Mouse (Mus musculus) ES-Bruce4 (cell line): ENCODE results near the gene Abcg8. TPM values are rescaled to one million over a fixed set of nuclear protein-coding genes. Genes with fewer than 3 reads are reported as not detected.

ENCODE experiments used
- H3K27ac ChIP-seq: 2 replicates; pipeline ENCODE4 v1.5.1; 2012; ENCODE audit warnings: low read length, inconsistent platforms; ENCODE audit not compliant: insufficient read depth
- H3K27me3 ChIP-seq: 2 replicates; pipeline ENCODE4 v1.6.1; 2012; ENCODE audit warnings: mild to moderate bottlenecking, low read length, inconsistent platforms; ENCODE audit not compliant: control insufficient read depth, poor library complexity, insufficient read depth, severe bottlenecking
- H3K36me3 ChIP-seq: 2 replicates; pipeline ENCODE4 v1.6.1; 2012; ENCODE audit warnings: inconsistent platforms, mild to moderate bottlenecking, low read length, moderate library complexity; ENCODE audit not compliant: control insufficient read depth, poor library complexity, insufficient read depth, severe bottlenecking
- H3K4me1 ChIP-seq: one replicate; pipeline ENCODE4 v1.8.1; 2011; ENCODE audit warnings: low read length; ENCODE audit not compliant: control insufficient read depth, insufficient read depth
- H3K4me3 ChIP-seq: 2 replicates; pipeline ENCODE4 v1.5.1; 2011; ENCODE audit warnings: low read depth, mild to moderate bottlenecking, low read length
- H3K9ac ChIP-seq: 2 replicates; pipeline ENCODE4 v1.6.1; 2012; ENCODE audit warnings: low read depth, mild to moderate bottlenecking, inconsistent platforms; ENCODE audit not compliant: poor library complexity, severe bottlenecking
- H3K9me3 ChIP-seq: replicated peaks from 2 replicates; pipeline ENCODE4 v1.6.1; 2012; ENCODE audit warnings: mild to moderate bottlenecking, low read length, inconsistent platforms; ENCODE audit not compliant: control insufficient read depth, poor library complexity, insufficient read depth, severe bottlenecking
- CTCF ChIP-seq: IDR thresholded peaks from one replicate; pipeline ENCODE4 v1.8.1; 2011; ENCODE audit warnings: low read depth, low read length
- EP300 ChIP-seq: IDR thresholded peaks from 2 replicates; pipeline ENCODE4 v1.6.1; 2011; ENCODE audit warnings: low read depth, low read length; ENCODE audit not compliant: insufficient read depth
- POLR2A ChIP-seq: IDR thresholded peaks from one replicate; pipeline ENCODE4 v1.8.1; 2011; ENCODE audit warnings: low read length; ENCODE audit not compliant: insufficient read depth
- polyA plus RNA-seq: library from polyadenylated mRNA; stranded (reverse); fragments of >200 nt; gene quantifications from 2 replicates; pipeline ENCODE4 v1.2.4, GENCODE M21; 2011; ENCODE audit warnings: low read depth; ENCODE audit not compliant: missing spikeins, insufficient read depth, insufficient read length

Abcg8 gene
- polyA plus RNA-seq, 1 experiment, result not detected

GRCm38 (mm10) chr17:84677595-84677994 is 1.5 kb downstream of the Abcg8 start:
- no peaks in the 10 kb centered on the region for H3K9me3 ChIP-seq
- no peak overlapping the region for H3K4me3 ChIP-seq
- no peak overlapping the region for H3K27ac ChIP-seq
- H3K9ac ChIP-seq, result no peak overlapping the region
- TF ChIP-seq POLR2A, result no peak
- TF ChIP-seq EP300, result no peak
- no peak for TF ChIP-seq CTCF
- H3K27me3 ChIP-seq, result no peaks in the 10 kb centered on the region
- H3K36me3 ChIP-seq, result no peaks in the 10 kb centered on the region
- H3K4me1 ChIP-seq, result no peaks in the 10 kb centered on the region

- no peak for TF ChIP-seq POLR2A
- TF ChIP-seq CTCF, result no peak
- TF ChIP-seq EP300, result no peak
- Histone ChIP-seq H3K27me3 (no peaks in the 10 kb centered on the region), H3K9ac (no peak overlapping the region), H3K9me3 (no peaks in the 10 kb centered on the region), H3K4me3 (no peak overlapping the region), H3K36me3 (no peaks in the 10 kb centered on the region), H3K4me1 (no peaks in the 10 kb centered on the region), H3K27ac (no peak overlapping the region)
These were observed 5.6 kb downstream of the Abcg8 start for GRCm38 (mm10) chr17:84681670-84682069.

GRCm38 (mm10) chr17:84682734-84683717 is 6.9 kb downstream of the Abcg8 start, which contains the start of gene Abcg5:
TSS of gene Abcg5 (minus strand) at chr17:84683011.
- Histone ChIP-seq H3K27me3 (no peaks in the 10 kb centered on the region), H3K9ac (no peak within 1 kb of the TSS), H3K9me3 (no peaks in the 10 kb centered on the region), H3K4me3 (no peak within 1 kb of the TSS), H3K4me1 (no peaks in the 10 kb centered on the region), H3K27ac (no peak within 1 kb of the TSS), H3K36me3 (no peaks in the 10 kb centered on the region)
- no peak for TF ChIP-seq POLR2A
- no peak for TF ChIP-seq CTCF
- no peak for TF ChIP-seq EP300

GRCm38 (mm10) chr17:84684284-84684683 is 8.2 kb downstream of the Abcg8 start:
- Histone ChIP-seq H3K27me3 (no peaks in the 10 kb centered on the region), H3K9me3 (no peaks in the 10 kb centered on the region), H3K4me3 (no peak overlapping the region), H3K36me3 (no peaks in the 10 kb centered on the region), H3K27ac (no peak overlapping the region), H3K9ac (no peak overlapping the region), H3K4me1 (no peaks in the 10 kb centered on the region)
- no peak for TF ChIP-seq EP300
- no peak for TF ChIP-seq CTCF
- TF ChIP-seq POLR2A, result no peak

- Histone ChIP-seq H3K9ac (no peak overlapping the region), H3K4me3 (no peak overlapping the region), H3K27ac (no peak overlapping the region), H3K9me3 (no peaks in the 10 kb centered on the region), H3K36me3 (no peaks in the 10 kb centered on the region), H3K4me1 (no peaks in the 10 kb centered on the region), H3K27me3 (no peaks in the 10 kb centered on the region)
- TF ChIP-seq EP300 (no peak), POLR2A (no peak), CTCF (no peak)
These were observed 9.2 kb downstream of the Abcg8 start for GRCm38 (mm10) chr17:84685286-84685685.

GRCm38 (mm10) chr17:84687994-84688393 is 11.9 kb downstream of the Abcg8 start:
- TF ChIP-seq EP300, result no peak
- TF ChIP-seq CTCF, result no peak
- TF ChIP-seq POLR2A, result no peak

More at GRCm38 (mm10) chr17:84687994-84688393, 11.9 kb downstream of the Abcg8 start:
- H3K9me3 ChIP-seq, result no peaks in the 10 kb centered on the region
- no peaks in the 10 kb centered on the region for H3K4me1 ChIP-seq
- H3K27me3 ChIP-seq, result no peaks in the 10 kb centered on the region
- H3K9ac ChIP-seq, result no peak overlapping the region
- no peak overlapping the region for H3K4me3 ChIP-seq
- H3K27ac ChIP-seq, result no peak overlapping the region
- no peaks in the 10 kb centered on the region for H3K36me3 ChIP-seq
